Mouse (Mus musculus) brain, embryonic 14.5 days (tissue): ENCODE measurements at regions not wholly inside any gene's neighbourhood (a gene's known extent, or its start where the extent isn't known, plus 50 kb on each side); places are given as distances from the start of the nearest gene placed in this dataset.

Experiments used
- DNase-seq: peaks from one replicate; pipeline ENCODE4 v3.0.0-alpha.2; 2011; ENCODE audit warnings: low read depth
- CTCF ChIP-seq: fragments of 200-500 bp; IDR thresholded peaks from 2 replicates; pipeline ENCODE4 v1.5.1; 2012; ENCODE audit warnings: inconsistent platforms, mild to moderate bottlenecking, moderate library complexity, borderline replicate concordance; ENCODE audit not compliant: insufficient read depth, insufficient read length; ENCODE audit errors: extremely low read depth
- POLR2A ChIP-seq: fragments of 200-500 bp; IDR thresholded peaks from 2 replicates; pipeline ENCODE4 v1.6.1; 2012; ENCODE audit warnings: mild to moderate bottlenecking, inconsistent platforms, borderline replicate concordance; ENCODE audit not compliant: poor library complexity, insufficient read depth, insufficient read length, severe bottlenecking; ENCODE audit errors: extremely low read depth

- no peak for DNase-seq
- no peak for TF ChIP-seq CTCF
- no peak for TF ChIP-seq POLR2A
Measured at GRCm38 (mm10) chr15:5462651-5463050, 218.7 kb upstream of the Ptger4 start.

GRCm38 (mm10) chr15:5464732-5465131 lies 220.7 kb upstream of the Ptger4 start:
- TF ChIP-seq CTCF (no peak), POLR2A (no peak)

GRCm38 (mm10) chr15:5468535-5469073 lies 224.6 kb upstream of the Ptger4 start:
- TF ChIP-seq POLR2A (no peak), CTCF (no peak)
- DNase-seq: peak; percentile 56

More at GRCm38 (mm10) chr15:5464732-5465131, 220.7 kb upstream of the Ptger4 start:
- no peak for DNase-seq

GRCm38 (mm10) chr15:5475389-5475995 lies 231.5 kb upstream of the Ptger4 start:
- no peak for DNase-seq
- TF ChIP-seq POLR2A (no peak), CTCF (no peak)

- TF ChIP-seq CTCF: no peak
- no peak for DNase-seq
Measured at GRCm38 (mm10) chr15:5493286-5493685, 249.3 kb upstream of the Ptger4 start.

GRCm38 (mm10) chr15:5495187-5495849 lies 251.3 kb upstream of the Ptger4 start:
- TF ChIP-seq POLR2A: no peak
- TF ChIP-seq CTCF: no peak
- DNase-seq: no peak

GRCm38 (mm10) chr15:5495954-5496353 lies 252.0 kb upstream of the Ptger4 start:
- no peak for DNase-seq
- no peak for TF ChIP-seq POLR2A
- no peak for TF ChIP-seq CTCF

GRCm38 (mm10) chr15:5504502-5504901 lies 260.5 kb upstream of the Ptger4 start:
- TF ChIP-seq POLR2A (no peak), CTCF (no peak)
- DNase-seq: no peak

- no peak for DNase-seq
- TF ChIP-seq CTCF: no peak
Measured at GRCm38 (mm10) chr15:5506848-5507544, 263.0 kb upstream of the Ptger4 start.

- no peak for DNase-seq
- TF ChIP-seq POLR2A (no peak), CTCF (no peak)
Measured at GRCm38 (mm10) chr15:5507545-5507913, 263.5 kb upstream of the Ptger4 start.

- peak; percentile 2 for DNase-seq
- TF ChIP-seq CTCF: no peak
- no peak for TF ChIP-seq POLR2A
Measured at GRCm38 (mm10) chr15:5510056-5510455, 266.1 kb upstream of the Ptger4 start.

- DNase-seq: no peak
- TF ChIP-seq CTCF (no peak), POLR2A (no peak)
Measured at GRCm38 (mm10) chr15:5511046-5511445, 267.1 kb upstream of the Ptger4 start.
